Mouse (Mus musculus): ENCODE results near the gene Cebpe. TPM values are rescaled to one million over a fixed set of nuclear protein-coding genes. Genes with fewer than 3 reads are reported as not detected.

Cebpe gene
- 0.11 TPM in 1 of 2 replicates, not detected in the other for polyA plus RNA-seq (2015; fragmentation: Nextera tagmentation; extraction: Ambion mirVana)

DNA sequence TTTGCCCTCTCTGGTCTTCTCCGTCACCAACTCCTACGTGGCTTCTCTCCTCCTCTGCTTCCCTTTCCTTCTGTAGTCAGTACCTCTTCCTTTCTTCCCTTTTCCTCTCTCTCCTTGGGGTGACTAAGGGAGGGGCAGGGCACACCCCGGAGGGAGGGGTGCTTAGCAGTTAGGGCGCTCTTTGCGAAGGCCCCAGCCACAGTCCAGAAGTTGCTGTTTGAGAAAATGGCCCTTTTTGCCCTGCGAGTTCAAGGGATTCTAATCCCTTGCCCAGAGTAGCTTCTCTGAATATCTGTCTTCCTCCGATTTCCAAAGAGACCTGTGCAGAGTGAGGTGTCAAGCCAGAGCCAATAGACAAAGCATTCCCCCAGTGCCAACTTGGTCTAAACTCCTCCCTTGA, at the start of gene Cebpe:
Gene Cebpe, minus strand, starts transcription at position 101 of the 400 bp plus-strand sequence.
- Histone ChIP-seq H3K9me3 (no peaks in the 10 kb centered on the region), H3K4me3 (no peak within 1 kb of the TSS), H3K27ac (replicated peaks) (no peak within 1 kb of the TSS), H3K4me2 (no peak within 1 kb of the TSS), H3K9ac (no peak within 1 kb of the TSS), H3K27me3 (replicated peaks) (peaks cover 20% of the 10 kb centered on the region; the same call in 1 of the 2 replicates), H3K4me1 (peaks cover 25% of the 10 kb centered on the region), H3K36me3 (no peaks in the 10 kb centered on the region)
- no peak for ATAC-seq (ENCODE audit: extremely low read depth, insufficient number of reproducible peaks, low FRiP score, low TSS enrichment)
- WGBS = 81% methylated on average over 7 of the region's 7 CpGs

- Histone ChIP-seq H3K27ac (replicated peaks) (no peak overlapping the region), H3K36me3 (no peaks in the 10 kb centered on the region), H3K9ac (no peak overlapping the region), H3K4me1 (peaks cover 3% of the 10 kb centered on the region), H3K4me2 (no peak overlapping the region), H3K9me3 (no peaks in the 10 kb centered on the region), H3K4me3 (no peak overlapping the region), H3K27me3 (replicated peaks) (no peaks in the 10 kb centered on the region)
- WGBS = 64% methylated on average over 6 of the region's 6 CpGs
- ATAC-seq (ENCODE audit: extremely low read depth, insufficient number of reproducible peaks, low FRiP score, low TSS enrichment) = no peak; the same call in 1 of the 2 replicates
These were observed 44.4 kb upstream of the Cebpe start for GRCm38 (mm10) chr14:54756382-54756781.

- Histone ChIP-seq H3K9me3 (no peaks in the 10 kb centered on the region), H3K27ac (replicated peaks) (peak overlapping the region; percentile 42; the same call in 1 of the 2 replicates), H3K4me1 (peaks cover 6% of the 10 kb centered on the region), H3K4me3 (no peak overlapping the region), H3K27me3 (replicated peaks) (no peaks in the 10 kb centered on the region), H3K4me2 (no peak overlapping the region), H3K9ac (no peak overlapping the region), H3K36me3 (no peaks in the 10 kb centered on the region)
- no peak for ATAC-seq (ENCODE audit: extremely low read depth, insufficient number of reproducible peaks, low FRiP score, low TSS enrichment)
- 40% methylated on average over 6 of the region's 6 CpGs for WGBS
These were observed 42.6 kb upstream of the Cebpe start for GRCm38 (mm10) chr14:54754602-54755018.

DNA sequence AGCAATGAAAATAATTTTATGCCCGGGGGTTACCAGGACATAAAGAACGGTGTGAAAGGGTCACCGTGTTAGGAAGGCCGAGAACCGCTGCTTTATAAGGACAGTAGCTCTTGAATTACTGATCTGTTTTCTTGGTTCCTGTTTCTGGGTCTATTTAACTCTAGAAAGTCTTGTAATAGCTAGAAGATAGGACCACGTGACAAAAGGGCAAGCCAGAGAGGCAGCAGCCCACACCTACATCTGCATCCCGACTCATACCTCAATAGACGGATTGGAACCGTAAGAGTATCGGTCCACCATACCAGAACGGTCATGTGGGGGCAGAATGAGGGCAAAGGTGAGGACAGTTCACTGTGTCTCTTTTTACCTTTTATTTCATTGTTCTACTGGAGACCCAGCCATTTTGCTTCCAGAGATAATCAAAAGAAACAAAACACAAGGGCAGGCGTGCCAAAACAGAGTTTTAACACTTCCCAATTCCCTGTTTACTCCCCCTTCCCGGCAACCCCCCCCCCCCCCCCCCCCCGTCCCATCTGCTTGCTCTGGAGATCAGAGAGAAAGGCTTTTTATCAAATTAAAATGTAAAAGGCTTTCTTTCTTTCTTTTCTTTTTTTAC, 42.1 kb upstream of the Cebpe start:
- no peak overlapping the region for H3K27ac ChIP-seq (replicated peaks)
- no peaks in the 10 kb centered on the region for H3K36me3 ChIP-seq
- 71% methylated on average over 14 of the region's 14 CpGs for WGBS
- H3K4me1 ChIP-seq = peaks cover 6% of the 10 kb centered on the region
- no peak for ATAC-seq (ENCODE audit: extremely low read depth, insufficient number of reproducible peaks, low FRiP score, low TSS enrichment)
- H3K9ac ChIP-seq = no peak overlapping the region
- H3K27me3 ChIP-seq (replicated peaks) = no peaks in the 10 kb centered on the region
- no peak overlapping the region for H3K4me2 ChIP-seq
- no peak overlapping the region for H3K4me3 ChIP-seq
- H3K9me3 ChIP-seq = no peaks in the 10 kb centered on the region

- Histone ChIP-seq H3K36me3 (no peaks in the 10 kb centered on the region), H3K4me1 (peaks cover 11% of the 10 kb centered on the region), H3K9me3 (no peaks in the 10 kb centered on the region), H3K27me3 (replicated peaks) (no peaks in the 10 kb centered on the region), H3K27ac (replicated peaks) (no peak overlapping the region), H3K4me3 (no peak overlapping the region), H3K4me2 (no peak overlapping the region), H3K9ac (no peak overlapping the region)
- no peak for ATAC-seq (ENCODE audit: extremely low read depth, insufficient number of reproducible peaks, low FRiP score, low TSS enrichment)
- WGBS = 68% methylated on average over 6 of the region's 6 CpGs
These were observed 41.0 kb upstream of the Cebpe start for GRCm38 (mm10) chr14:54752938-54753337.

GRCm38 (mm10) chr14:54751768-54752167, 39.8 kb upstream of the Cebpe start:
- 71% methylated on average over 1 of the region's 1 CpGs for WGBS
- Histone ChIP-seq H3K9ac (no peak overlapping the region), H3K27me3 (replicated peaks) (no peaks in the 10 kb centered on the region), H3K36me3 (no peaks in the 10 kb centered on the region), H3K4me2 (no peak overlapping the region), H3K4me1 (peaks cover 11% of the 10 kb centered on the region), H3K9me3 (no peaks in the 10 kb centered on the region), H3K27ac (replicated peaks) (no peak overlapping the region), H3K4me3 (no peak overlapping the region)
- ATAC-seq (ENCODE audit: extremely low read depth, insufficient number of reproducible peaks, low FRiP score, low TSS enrichment) = no peak

DNA sequence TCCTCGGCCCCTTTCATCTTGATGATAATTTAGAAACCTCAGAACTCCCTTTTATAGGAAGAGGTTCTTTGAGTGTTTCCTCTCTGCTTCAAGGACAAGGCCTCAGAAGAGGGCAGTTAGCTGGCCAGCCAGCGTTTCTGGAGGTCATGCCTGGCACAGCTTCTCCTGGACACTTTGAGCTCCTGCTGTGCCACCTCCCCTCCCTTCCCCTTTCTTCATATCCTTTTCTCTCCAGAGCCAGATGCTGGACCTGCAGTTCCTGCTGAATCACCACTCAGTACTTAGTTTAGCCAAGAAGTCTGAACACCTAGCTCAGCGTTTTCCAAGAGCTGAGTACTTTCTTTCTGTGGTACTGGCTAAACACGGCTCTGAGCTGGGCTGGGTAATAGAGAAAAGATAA, 37.3 kb upstream of the Cebpe start:
- no peak for ATAC-seq (ENCODE audit: extremely low read depth, insufficient number of reproducible peaks, low FRiP score, low TSS enrichment)
- 56% methylated on average over 4 of the region's 4 CpGs for WGBS

DNA sequence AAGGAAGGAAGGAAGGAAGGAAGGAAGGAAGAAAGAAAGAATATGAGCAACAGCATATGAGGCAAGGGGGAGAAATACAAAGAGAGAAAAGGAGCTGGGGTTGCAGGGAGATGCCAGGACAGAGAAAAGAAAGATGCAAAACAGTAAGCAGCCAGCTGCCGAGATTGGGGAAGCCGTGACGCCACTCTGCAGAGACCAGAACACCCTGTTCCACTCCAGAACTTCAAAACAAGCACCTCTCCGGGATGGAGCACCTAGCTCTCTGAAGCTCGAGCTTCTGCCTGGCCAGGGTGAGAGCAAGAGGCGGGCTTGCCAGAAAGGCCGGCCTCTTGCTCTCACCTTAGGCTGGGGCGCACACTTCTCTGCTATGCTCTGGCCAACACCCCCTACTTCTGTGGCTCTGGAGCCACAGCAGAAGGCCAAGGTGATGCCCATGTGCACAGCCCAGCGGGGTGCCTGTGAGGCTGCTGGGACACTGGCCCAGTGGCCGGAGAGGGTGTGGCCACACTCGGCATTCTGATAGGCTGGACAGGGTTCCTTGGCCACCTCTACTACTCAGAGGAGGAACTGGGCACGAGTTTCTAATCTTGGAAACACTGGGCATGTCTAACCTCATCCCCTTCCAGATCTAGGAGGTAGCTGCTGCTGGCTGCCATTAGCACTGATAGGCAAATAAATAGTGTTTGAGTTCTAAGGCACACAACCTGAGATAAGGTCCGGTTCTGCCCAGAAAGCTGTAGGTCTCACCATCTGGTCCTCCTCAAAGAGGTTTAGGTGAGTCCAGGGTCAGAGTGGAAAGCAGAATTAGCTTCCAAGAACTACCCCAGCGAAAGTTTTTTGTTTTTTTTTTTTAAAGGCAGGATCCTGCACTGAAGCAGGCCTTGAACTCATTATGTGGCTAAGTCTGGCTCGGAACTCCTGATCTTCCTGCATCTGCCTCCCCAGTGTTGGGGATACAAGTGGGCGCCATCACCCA, 36.3 kb upstream of the Cebpe start:
- H3K4me2 ChIP-seq = no peak overlapping the region
- H3K4me1 ChIP-seq = peaks cover 26% of the 10 kb centered on the region
- no peak overlapping the region for H3K27ac ChIP-seq (replicated peaks)
- H3K4me3 ChIP-seq = no peak overlapping the region
- no peak overlapping the region for H3K9ac ChIP-seq
- no peaks in the 10 kb centered on the region for H3K36me3 ChIP-seq
- H3K27me3 ChIP-seq (replicated peaks) = no peaks in the 10 kb centered on the region
- 68% methylated on average over 16 of the region's 16 CpGs for WGBS
- H3K9me3 ChIP-seq = no peaks in the 10 kb centered on the region
- no peak for ATAC-seq (ENCODE audit: extremely low read depth, insufficient number of reproducible peaks, low FRiP score, low TSS enrichment)

More for the DNA sequence above, 37.3 kb upstream of the Cebpe start:
- H3K9ac ChIP-seq = no peak overlapping the region
- no peak overlapping the region for H3K4me3 ChIP-seq
- no peaks in the 10 kb centered on the region for H3K27me3 ChIP-seq (replicated peaks)
- H3K4me2 ChIP-seq = no peak overlapping the region
- H3K36me3 ChIP-seq = no peaks in the 10 kb centered on the region
- H3K9me3 ChIP-seq = no peaks in the 10 kb centered on the region
- peaks cover 24% of the 10 kb centered on the region for H3K4me1 ChIP-seq
- no peak overlapping the region for H3K27ac ChIP-seq (replicated peaks)

- WGBS = 36% methylated on average over 9 of the region's 9 CpGs
- Histone ChIP-seq H3K27ac (replicated peaks) (no peak overlapping the region), H3K9ac (no peak overlapping the region), H3K4me3 (no peak overlapping the region), H3K9me3 (no peaks in the 10 kb centered on the region), H3K27me3 (replicated peaks) (no peaks in the 10 kb centered on the region), H3K4me2 (no peak overlapping the region), H3K4me1 (peaks cover 39% of the 10 kb centered on the region), H3K36me3 (no peaks in the 10 kb centered on the region)
- ATAC-seq (ENCODE audit: extremely low read depth, insufficient number of reproducible peaks, low FRiP score, low TSS enrichment) = no peak
These were observed 34.1 kb upstream of the Cebpe start for GRCm38 (mm10) chr14:54746038-54746437.

- Histone ChIP-seq H3K4me1 (peaks cover 36% of the 10 kb centered on the region), H3K4me3 (no peak overlapping the region), H3K27ac (replicated peaks) (no peak overlapping the region), H3K9me3 (no peaks in the 10 kb centered on the region), H3K9ac (no peak overlapping the region), H3K27me3 (replicated peaks) (no peaks in the 10 kb centered on the region), H3K36me3 (no peaks in the 10 kb centered on the region), H3K4me2 (no peak overlapping the region)
- WGBS = 31% methylated on average over 8 of the region's 8 CpGs
- ATAC-seq (ENCODE audit: extremely low read depth, insufficient number of reproducible peaks, low FRiP score, low TSS enrichment) = no peak
These were observed 32.5 kb upstream of the Cebpe start for GRCm38 (mm10) chr14:54744473-54744872.

GRCm38 (mm10) chr14:54742375-54742774, 30.4 kb upstream of the Cebpe start:
- no peak overlapping the region for H3K4me3 ChIP-seq
- 63% methylated on average over 2 of the region's 2 CpGs for WGBS
- 0 out of 2 replicates have a peak overlapping the region, but pooled peaks have one; percentile 15 for H3K9ac ChIP-seq
- no peak overlapping the region for H3K4me2 ChIP-seq
- H3K27ac ChIP-seq (replicated peaks) = no peak overlapping the region
- no peaks in the 10 kb centered on the region for H3K36me3 ChIP-seq
- no peak for ATAC-seq (ENCODE audit: extremely low read depth, insufficient number of reproducible peaks, low FRiP score, low TSS enrichment)
- H3K9me3 ChIP-seq = no peaks in the 10 kb centered on the region
- no peaks in the 10 kb centered on the region for H3K27me3 ChIP-seq (replicated peaks)
- peaks cover 34% of the 10 kb centered on the region for H3K4me1 ChIP-seq
